Mouse (Mus musculus): ENCODE measurements at regions not wholly inside any gene's neighbourhood (a gene's known extent, or its start where the extent isn't known, plus 50 kb on each side); places are given as distances from the start of the nearest gene placed in this dataset.

- TF ChIP-seq CTCF (IDR thresholded peaks at IDR 0.05) (no peak), POLR2A (IDR thresholded peaks at IDR 0.05; ENCODE audit: insufficient read depth, low read depth, low read length) (no peak), EP300 (IDR thresholded peaks at IDR 0.05; ENCODE audit: insufficient read depth, low read depth, low read length) (no peak)
These were observed 64.9 kb downstream of the H2al2a start for GRCm38 (mm10) chr2:17931881-17932280.
